Mouse (Mus musculus) spleen, adult 2 months (tissue): ENCODE data around the gene AC153137.1.

Experiments
- CTCF ChIP-seq: fragments of 200-500 bp; IDR thresholded peaks from 2 replicates; pipeline ENCODE4 v1.5.1; 2011; ENCODE audit warnings: mild to moderate bottlenecking, inconsistent platforms; ENCODE audit not compliant: insufficient read depth, insufficient read length, insufficient replicate concordance; ENCODE audit errors: extremely low read depth
- POLR2A ChIP-seq: fragments of 200-500 bp; IDR thresholded peaks from 2 replicates; pipeline ENCODE4 v1.6.1; 2011; ENCODE audit warnings: low read depth, low read length, inconsistent platforms

GRCm38 (mm10) chr1:31016068-31016467 is 38.3 kb upstream of the AC153137.1 start:
- no peak for TF ChIP-seq CTCF
- no peak for TF ChIP-seq POLR2A
